Mouse (Mus musculus): ENCODE measurements at regions not wholly inside any gene's neighbourhood (a gene's known extent, or its start where the extent isn't known, plus 50 kb on each side); places are given as distances from the start of the nearest gene placed in this dataset.
A peak's percentile ranks its signal among the peaks of the same experiment; 100 is the strongest.

- Histone ChIP-seq H3K9me3 (ENCODE audit: control insufficient read depth, low read length) (no peaks in the 10 kb centered on the region), H3K9ac (ENCODE audit: low read depth, low read length) (no peak overlapping the region), H3K4me3 (ENCODE audit: low read length) (no peak overlapping the region), H3K36me3 (ENCODE audit: control insufficient read depth, insufficient read depth, low read length) (no peaks in the 10 kb centered on the region), H3K27ac (ENCODE audit: low read depth, low read length) (no peak overlapping the region), H3K4me2 (ENCODE audit: low read length) (no peak overlapping the region), H3K27me3 (replicated peaks; ENCODE audit: control insufficient read depth, insufficient read depth, low read length) (no peaks in the 10 kb centered on the region), H3K4me1 (ENCODE audit: control insufficient read depth, insufficient read depth, low read depth, low read length) (no peaks in the 10 kb centered on the region)
- 80% methylated on average over 14 of the region's 14 CpGs for WGBS
- ATAC-seq = no peak
Observed at GRCm38 (mm10) chr17:64984276-64985011, 148.6 kb upstream of the 4930583I09Rik start.

- 61% methylated on average over 2 of the region's 2 CpGs for WGBS
- Histone ChIP-seq H3K4me2 (ENCODE audit: low read length) (no peak overlapping the region), H3K4me1 (ENCODE audit: control insufficient read depth, insufficient read depth, low read depth, low read length) (no peaks in the 10 kb centered on the region), H3K27me3 (replicated peaks; ENCODE audit: control insufficient read depth, insufficient read depth, low read length) (no peaks in the 10 kb centered on the region), H3K36me3 (ENCODE audit: control insufficient read depth, insufficient read depth, low read length) (no peaks in the 10 kb centered on the region), H3K27ac (ENCODE audit: low read depth, low read length) (no peak overlapping the region), H3K9me3 (ENCODE audit: control insufficient read depth, low read length) (no peaks in the 10 kb centered on the region), H3K9ac (ENCODE audit: low read depth, low read length) (no peak overlapping the region), H3K4me3 (ENCODE audit: low read length) (no peak overlapping the region)
- no peak for ATAC-seq
Observed at GRCm38 (mm10) chr17:64983480-64983879, 147.6 kb upstream of the 4930583I09Rik start.

- Histone ChIP-seq H3K4me2 (ENCODE audit: low read length) (no peak overlapping the region), H3K36me3 (ENCODE audit: control insufficient read depth, insufficient read depth, low read length) (no peaks in the 10 kb centered on the region), H3K4me1 (ENCODE audit: control insufficient read depth, insufficient read depth, low read depth, low read length) (no peaks in the 10 kb centered on the region), H3K9ac (ENCODE audit: low read depth, low read length) (no peak overlapping the region), H3K27me3 (replicated peaks; ENCODE audit: control insufficient read depth, insufficient read depth, low read length) (no peaks in the 10 kb centered on the region), H3K27ac (ENCODE audit: low read depth, low read length) (no peak overlapping the region), H3K4me3 (ENCODE audit: low read length) (no peak overlapping the region), H3K9me3 (ENCODE audit: control insufficient read depth, low read length) (no peaks in the 10 kb centered on the region)
- ATAC-seq = no peak
- 85% methylated on average over 4 of the region's 4 CpGs for WGBS
Observed at GRCm38 (mm10) chr17:64964153-64964552, 128.3 kb upstream of the 4930583I09Rik start.

GRCm38 (mm10) chr17:64961887-64962286 is 126.0 kb upstream of the 4930583I09Rik start:
- Histone ChIP-seq H3K36me3 (ENCODE audit: control insufficient read depth, insufficient read depth, low read length) (no peaks in the 10 kb centered on the region), H3K27me3 (replicated peaks; ENCODE audit: control insufficient read depth, insufficient read depth, low read length) (no peaks in the 10 kb centered on the region), H3K9me3 (ENCODE audit: control insufficient read depth, low read length) (no peaks in the 10 kb centered on the region), H3K4me2 (ENCODE audit: low read length) (no peak overlapping the region), H3K27ac (ENCODE audit: low read depth, low read length) (no peak overlapping the region), H3K4me3 (ENCODE audit: low read length) (no peak overlapping the region), H3K4me1 (ENCODE audit: control insufficient read depth, insufficient read depth, low read depth, low read length) (no peaks in the 10 kb centered on the region), H3K9ac (ENCODE audit: low read depth, low read length) (no peak overlapping the region)
- 84% methylated on average over 2 of the region's 2 CpGs for WGBS
- no peak for ATAC-seq

- WGBS = 58% methylated on average over 9 of the region's 9 CpGs
- H3K36me3 ChIP-seq (ENCODE audit: control insufficient read depth, insufficient read depth, low read length) = no peaks in the 10 kb centered on the region
- H3K27me3 ChIP-seq (replicated peaks; ENCODE audit: control insufficient read depth, insufficient read depth, low read length) = no peaks in the 10 kb centered on the region
- H3K4me2 ChIP-seq (ENCODE audit: low read length) = no peak overlapping the region
- no peak for ATAC-seq
- H3K9ac ChIP-seq (ENCODE audit: low read depth, low read length) = no peak overlapping the region
- H3K27ac ChIP-seq (ENCODE audit: low read depth, low read length) = no peak overlapping the region
- H3K4me1 ChIP-seq (ENCODE audit: control insufficient read depth, insufficient read depth, low read depth, low read length) = no peaks in the 10 kb centered on the region
- no peaks in the 10 kb centered on the region for H3K9me3 ChIP-seq (ENCODE audit: control insufficient read depth, low read length)
- H3K4me3 ChIP-seq (ENCODE audit: low read length) = no peak overlapping the region
Observed at GRCm38 (mm10) chr17:64957495-64957894, 121.6 kb upstream of the 4930583I09Rik start.

GRCm38 (mm10) chr17:64956506-64956905 is 120.6 kb upstream of the 4930583I09Rik start:
- Histone ChIP-seq H3K4me3 (ENCODE audit: low read length) (no peak overlapping the region), H3K4me2 (ENCODE audit: low read length) (no peak overlapping the region), H3K27ac (ENCODE audit: low read depth, low read length) (no peak overlapping the region), H3K36me3 (ENCODE audit: control insufficient read depth, insufficient read depth, low read length) (no peaks in the 10 kb centered on the region), H3K9me3 (ENCODE audit: control insufficient read depth, low read length) (no peaks in the 10 kb centered on the region), H3K4me1 (ENCODE audit: control insufficient read depth, insufficient read depth, low read depth, low read length) (no peaks in the 10 kb centered on the region), H3K9ac (ENCODE audit: low read depth, low read length) (no peak overlapping the region), H3K27me3 (replicated peaks; ENCODE audit: control insufficient read depth, insufficient read depth, low read length) (no peaks in the 10 kb centered on the region)
- ATAC-seq = no peak
- WGBS = 81% methylated on average over 7 of the region's 7 CpGs

GRCm38 (mm10) chr17:64953275-64953674 is 117.4 kb upstream of the 4930583I09Rik start:
- ATAC-seq = peak; percentile 56
- Histone ChIP-seq H3K36me3 (ENCODE audit: control insufficient read depth, insufficient read depth, low read length) (no peaks in the 10 kb centered on the region), H3K27me3 (replicated peaks; ENCODE audit: control insufficient read depth, insufficient read depth, low read length) (no peaks in the 10 kb centered on the region), H3K9me3 (ENCODE audit: control insufficient read depth, low read length) (no peaks in the 10 kb centered on the region), H3K4me3 (ENCODE audit: low read length) (no peak overlapping the region), H3K4me2 (ENCODE audit: low read length) (no peak overlapping the region), H3K27ac (ENCODE audit: low read depth, low read length) (no peak overlapping the region), H3K9ac (ENCODE audit: low read depth, low read length) (no peak overlapping the region), H3K4me1 (ENCODE audit: control insufficient read depth, insufficient read depth, low read depth, low read length) (no peaks in the 10 kb centered on the region)
- 85% methylated on average over 7 of the region's 7 CpGs for WGBS

GRCm38 (mm10) chr17:64951625-64951940 is 115.7 kb upstream of the 4930583I09Rik start:
- no peak overlapping the region for H3K9ac ChIP-seq (ENCODE audit: low read depth, low read length)
- no peaks in the 10 kb centered on the region for H3K27me3 ChIP-seq (replicated peaks; ENCODE audit: control insufficient read depth, insufficient read depth, low read length)
- no peak overlapping the region for H3K4me2 ChIP-seq (ENCODE audit: low read length)
- no peak overlapping the region for H3K4me3 ChIP-seq (ENCODE audit: low read length)
- H3K36me3 ChIP-seq (ENCODE audit: control insufficient read depth, insufficient read depth, low read length) = no peaks in the 10 kb centered on the region
- no peaks in the 10 kb centered on the region for H3K9me3 ChIP-seq (ENCODE audit: control insufficient read depth, low read length)
- 55% methylated on average over 1 of the region's 1 CpGs for WGBS
- H3K4me1 ChIP-seq (ENCODE audit: control insufficient read depth, insufficient read depth, low read depth, low read length) = no peaks in the 10 kb centered on the region
- H3K27ac ChIP-seq (ENCODE audit: low read depth, low read length) = no peak overlapping the region
- ATAC-seq = no peak

GRCm38 (mm10) chr17:64950802-64951624 is 115.1 kb upstream of the 4930583I09Rik start:
- no peak for ATAC-seq
- Histone ChIP-seq H3K27me3 (replicated peaks; ENCODE audit: control insufficient read depth, insufficient read depth, low read length) (no peaks in the 10 kb centered on the region), H3K9ac (ENCODE audit: low read depth, low read length) (no peak overlapping the region), H3K4me3 (ENCODE audit: low read length) (no peak overlapping the region), H3K9me3 (ENCODE audit: control insufficient read depth, low read length) (no peaks in the 10 kb centered on the region), H3K36me3 (ENCODE audit: control insufficient read depth, insufficient read depth, low read length) (no peaks in the 10 kb centered on the region), H3K4me2 (ENCODE audit: low read length) (no peak overlapping the region), H3K4me1 (ENCODE audit: control insufficient read depth, insufficient read depth, low read depth, low read length) (no peaks in the 10 kb centered on the region), H3K27ac (ENCODE audit: low read depth, low read length) (no peak overlapping the region)
- 59% methylated on average over 6 of the region's 6 CpGs for WGBS
